Mouse (Mus musculus) heart, adult 2 months (tissue): Measurements from ENCODE around the gene Trdmt1.

ENCODE experiments used
- CTCF ChIP-seq: fragments of 200-600 bp; IDR thresholded peaks from 2 replicates; pipeline ENCODE4 v1.8.1; 2022; ENCODE audit warnings: antibody characterized with exemption, mild to moderate bottlenecking, moderate library complexity
- POLR2A ChIP-seq: fragments of 200-500 bp; IDR thresholded peaks from 2 replicates; pipeline ENCODE4 v1.6.1; 2011; ENCODE audit warnings: mild to moderate bottlenecking, low read depth, low read length, control low read depth; ENCODE audit not compliant: insufficient read depth

DNA sequence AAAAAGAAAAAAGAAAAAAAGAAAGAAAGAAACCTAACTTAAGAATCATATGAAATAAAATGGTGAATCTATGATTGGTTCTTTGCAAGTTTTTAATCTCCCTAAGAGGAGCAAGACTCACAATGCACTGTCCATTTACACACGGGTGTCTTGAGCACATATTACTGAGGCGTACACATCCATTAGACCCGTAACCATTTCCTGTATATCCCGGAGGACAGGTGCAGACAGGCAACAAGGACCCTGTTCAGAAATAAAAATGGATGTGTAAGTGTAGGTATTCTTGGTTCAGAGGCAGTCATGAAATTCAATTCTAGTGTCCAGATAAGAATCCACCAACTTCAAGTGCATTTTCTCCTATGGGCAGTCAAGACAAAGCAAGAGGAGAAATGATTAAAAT is 74.8 kb downstream of the Trdmt1 start:
- TF ChIP-seq CTCF (no peak), POLR2A (no peak)
